In the genomic region with DNA sequence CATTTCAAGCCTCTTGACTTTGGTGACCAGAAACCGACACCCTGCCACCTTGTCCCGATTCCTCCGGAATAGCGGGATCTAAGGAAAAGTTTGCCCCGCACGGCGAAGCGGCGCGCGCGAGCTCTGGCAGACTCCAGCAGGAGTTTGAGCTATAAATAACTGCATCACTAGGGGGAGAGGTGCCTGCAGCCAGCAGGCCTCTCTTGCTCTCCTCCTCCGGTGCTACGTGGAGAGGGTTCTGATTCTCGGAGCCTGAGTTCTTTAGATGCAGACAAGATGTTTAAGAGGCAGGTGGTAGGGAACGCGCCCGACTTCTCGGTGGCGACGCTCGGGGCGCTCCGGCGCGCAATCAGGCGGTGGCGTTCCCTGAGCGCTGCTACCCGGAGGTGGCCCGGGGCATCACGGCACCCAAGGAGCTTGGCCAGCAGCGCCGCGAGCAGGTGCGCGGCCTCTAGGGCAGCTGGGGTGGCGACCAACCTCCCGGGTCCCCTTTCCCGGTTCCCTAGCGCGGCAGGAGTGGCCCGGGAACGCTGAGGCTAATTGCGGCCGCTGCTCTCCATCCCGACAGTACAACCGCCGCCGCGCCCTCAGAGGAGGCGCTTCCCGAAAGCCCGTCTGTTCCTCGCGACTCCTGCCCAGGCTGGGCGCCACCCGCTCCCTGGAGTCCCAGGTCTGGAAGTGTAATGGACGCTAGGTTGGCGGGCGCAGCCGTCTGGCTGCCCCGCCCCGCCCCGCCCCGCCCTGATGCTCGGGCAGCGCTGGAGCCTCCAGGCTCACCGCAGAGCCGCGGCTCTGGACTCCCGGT, we compare ENCODE assay signal across 8 mouse cellular contexts. TPM values are rescaled to one million over a fixed set of nuclear protein-coding genes. Genes with fewer than 3 reads are reported as not detected.
DNase-seq lines count a peak whose midpoint lies in the region; ATAC-seq and TF ChIP-seq lines count a peak whose summit lies in the region.

No protein-coding gene starts in this region.

- H3K4me3 ChIP-seq in heart, embryonic 10.5 days: peak overlapping the region; percentile 92
- H3K4me3 ChIP-seq in kidney, embryonic 14.5 days (ENCODE audit: low read length): peak overlapping the region; percentile 84
- peak overlapping the region; percentile 53; the same call in 1 of the 2 replicates for H3K4me3 ChIP-seq in liver, adult 2 months (ENCODE audit: insufficient read depth, low read depth, low read length)
- peak overlapping the region; percentile 80 for H3K4me3 ChIP-seq in midbrain, embryonic 16.5 days (ENCODE audit: low read depth, low read length)
- peak overlapping the region; percentile 81 for H3K4me3 ChIP-seq in stomach, postnatal 0 days (ENCODE audit: low read depth, low read length)

- H3K4me2 ChIP-seq in kidney, embryonic 14.5 days (replicated peaks; ENCODE audit: low read depth, low read length): peak overlapping the region; percentile 87
- H3K4me2 ChIP-seq in midbrain, embryonic 16.5 days (ENCODE audit: low read length): peak overlapping the region; percentile 73
- H3K4me2 ChIP-seq in stomach, postnatal 0 days (replicated peaks; ENCODE audit: low read depth): peak overlapping the region; percentile 97

- no peaks in the 10 kb centered on the region for H3K9me3 ChIP-seq in heart, embryonic 10.5 days
- no peaks in the 10 kb centered on the region for H3K9me3 ChIP-seq in kidney, embryonic 14.5 days (ENCODE audit: control insufficient read depth, low read length)
- no peaks in the 10 kb centered on the region for H3K9me3 ChIP-seq in midbrain, embryonic 16.5 days (replicated peaks; ENCODE audit: control insufficient read depth, low read length, poor library complexity, severe bottlenecking)
- no peaks in the 10 kb centered on the region for H3K9me3 ChIP-seq in stomach, postnatal 0 days (ENCODE audit: control insufficient read depth, low read length)

- no peak for TF ChIP-seq POLR2A in liver, adult 2 months (IDR thresholded peaks at IDR 0.05; ENCODE audit: extremely low read depth, insufficient read depth, low read length)

- no peaks in the 10 kb centered on the region for H3K79me2 ChIP-seq in liver, adult 2 months (ENCODE audit: control insufficient read depth, insufficient read depth, low read length)

- H3K27me3 ChIP-seq in heart, embryonic 10.5 days (ENCODE audit: insufficient read depth, poor library complexity, severe bottlenecking): no peaks in the 10 kb centered on the region
- no peaks in the 10 kb centered on the region for H3K27me3 ChIP-seq in kidney, embryonic 14.5 days (ENCODE audit: control insufficient read depth, insufficient read depth, low read length)
- peaks cover 10% of the 10 kb centered on the region for H3K27me3 ChIP-seq in liver, adult 2 months (ENCODE audit: control insufficient read depth, insufficient read depth, low read length)
- H3K27me3 ChIP-seq in midbrain, embryonic 16.5 days (ENCODE audit: control insufficient read depth, insufficient read depth, low read depth, low read length): peaks cover 3% of the 10 kb centered on the region
- H3K27me3 ChIP-seq in stomach, postnatal 0 days (ENCODE audit: control insufficient read depth, insufficient read depth, low read length): no peaks in the 10 kb centered on the region

- WGBS in heart, embryonic 10.5 days: under 1% methylated on average over 72 of the region's 72 CpGs
- under 1% methylated on average over 67 of the region's 72 CpGs for WGBS in kidney, embryonic 14.5 days
- WGBS in liver, adult 2 months: 1% methylated on average over 72 of the region's 72 CpGs
- WGBS in midbrain, embryonic 16.5 days: under 1% methylated on average over 70 of the region's 72 CpGs
- 2% methylated on average over 72 of the region's 72 CpGs for WGBS in stomach, postnatal 0 days

- H3K27ac ChIP-seq in heart, embryonic 10.5 days: peak overlapping the region; percentile 94
- peak overlapping the region; percentile 77 for H3K27ac ChIP-seq in kidney, embryonic 14.5 days (ENCODE audit: low read depth, low read length)
- no peak overlapping the region for H3K27ac ChIP-seq in liver, adult 2 months (replicated peaks; ENCODE audit: insufficient read depth, low read depth, low read length)
- peak overlapping the region; percentile 97 for H3K27ac ChIP-seq in midbrain, embryonic 16.5 days (ENCODE audit: low read length)
- H3K27ac ChIP-seq in stomach, postnatal 0 days (replicated peaks): peak overlapping the region; percentile 67

- peak; percentile 1 to 2 for DNase-seq in thymus, adult 18-20 months
- DNase-seq in thymus, postnatal 0 days (ENCODE audit: low spot score): no peak
- DNase-seq in fibroblast of lung, adult 2 months (ENCODE audit: low read depth): peak; percentile 28
- peak; percentile 80 for DNase-seq in heart, embryonic 10.5 days (ENCODE audit: low spot score)
- peak; percentile 8 for DNase-seq in liver, adult 2 months (ENCODE audit: extremely low read depth, low read depth, low spot score)
- DNase-seq in stomach, postnatal 0 days (ENCODE audit: low spot score): peak; percentile 75

- no peaks in the 10 kb centered on the region for H3K4me1 ChIP-seq in heart, embryonic 10.5 days
- H3K4me1 ChIP-seq in kidney, embryonic 14.5 days (ENCODE audit: control insufficient read depth, insufficient read depth, low read length): no peaks in the 10 kb centered on the region
- peaks cover 2% of the 10 kb centered on the region; the same call in 1 of the 2 replicates for H3K4me1 ChIP-seq in liver, adult 2 months (ENCODE audit: control insufficient read depth, insufficient read depth, low read length)
- H3K4me1 ChIP-seq in midbrain, embryonic 16.5 days (ENCODE audit: control insufficient read depth, insufficient read depth, low read length): no peaks in the 10 kb centered on the region
- no peaks in the 10 kb centered on the region for H3K4me1 ChIP-seq in stomach, postnatal 0 days (replicated peaks; ENCODE audit: control insufficient read depth, insufficient read depth)

- no peak for TF ChIP-seq EP300 in stomach, postnatal 0 days (optimal IDR thresholded peaks at IDR 0.05)

- H3K9ac ChIP-seq in kidney, embryonic 14.5 days (ENCODE audit: low read depth, low read length): peak overlapping the region; percentile 80
- H3K9ac ChIP-seq in liver, adult 2 months (ENCODE audit: low read depth, low read length): peak overlapping the region; percentile 34
- H3K9ac ChIP-seq in midbrain, embryonic 16.5 days (ENCODE audit: low read depth, low read length): peak overlapping the region; percentile 94
- peak overlapping the region; percentile 59 for H3K9ac ChIP-seq in stomach, postnatal 0 days (ENCODE audit: low read length)

- no peak for TF ChIP-seq CTCF in liver, adult 2 months (IDR thresholded peaks at IDR 0.05; ENCODE audit: low read depth, low read length)
- peak; percentile 58 for TF ChIP-seq CTCF in stomach, postnatal 0 days (IDR thresholded peaks at IDR 0.05; ENCODE audit: low read depth)

- peak; percentile 40 for ATAC-seq in kidney, embryonic 14.5 days (ENCODE audit: low FRiP score, low TSS enrichment)
- ATAC-seq in midbrain, embryonic 16.5 days: peak; percentile 54
- ATAC-seq in stomach, postnatal 0 days (ENCODE audit: low FRiP score, low TSS enrichment): peak; percentile 43

- H3K36me3 ChIP-seq in heart, embryonic 10.5 days: no peaks in the 10 kb centered on the region
- H3K36me3 ChIP-seq in kidney, embryonic 14.5 days (ENCODE audit: control insufficient read depth, insufficient read depth, low read length): no peaks in the 10 kb centered on the region
- H3K36me3 ChIP-seq in liver, adult 2 months (ENCODE audit: control insufficient read depth, insufficient read depth, low read length): no peaks in the 10 kb centered on the region
- H3K36me3 ChIP-seq in midbrain, embryonic 16.5 days (ENCODE audit: control insufficient read depth, insufficient read depth, low read length): no peaks in the 10 kb centered on the region
- H3K36me3 ChIP-seq in stomach, postnatal 0 days (ENCODE audit: control insufficient read depth, insufficient read depth, low read length): no peaks in the 10 kb centered on the region

RNA-seq across cellular contexts. Expression of a gene that starts 2.1 kb away (rescaled TPM):
- 0.65 and 0.75 TPM in 2 replicates for polyA plus RNA-seq in thymus, postnatal 0 days (2015; fragmentation: Nextera tagmentation; extraction: Ambion mirVana)
- polyA plus RNA-seq in heart, embryonic 10.5 days (2016; fragmentation: Nextera tagmentation; extraction: Ambion mirVana): 42.6 and 42.8 TPM in 2 replicates
- polyA plus RNA-seq in kidney, embryonic 14.5 days (2014; fragmentation: Nextera tagmentation; extraction: Ambion mirVana): 23.6 and 41.2 TPM in 2 replicates
- total RNA-seq in liver, adult 2 months (2014; rRNA removed): 2.3 and 2.6 TPM in 2 replicates
- polyA plus RNA-seq in liver, adult 2 months (2012; rRNA removed): 0.34 and 0.38 TPM in 2 replicates
- 68.6 and 88.3 TPM in 2 replicates for polyA plus RNA-seq in midbrain, embryonic 16.5 days (2015; fragmentation: Nextera tagmentation; extraction: Ambion mirVana)
- polyA plus RNA-seq in stomach, postnatal 0 days (2015; fragmentation: Nextera tagmentation; extraction: Ambion mirVana): 3.1 and 3.6 TPM in 2 replicates

Comparison
In these comparisons a context has a peak if more than half of its experiments do, and no peak if none do; other contexts are left out.
1. H3K9ac ChIP-seq: peak in every context shown above with its lines; median percentile 94 in midbrain, embryonic 16.5 days; 80 in kidney, embryonic 14.5 days; 59 in stomach, postnatal 0 days; 34 in liver, adult 2 months.